ENCODE assay signal across 27 mouse cellular contexts in the genomic region with DNA sequence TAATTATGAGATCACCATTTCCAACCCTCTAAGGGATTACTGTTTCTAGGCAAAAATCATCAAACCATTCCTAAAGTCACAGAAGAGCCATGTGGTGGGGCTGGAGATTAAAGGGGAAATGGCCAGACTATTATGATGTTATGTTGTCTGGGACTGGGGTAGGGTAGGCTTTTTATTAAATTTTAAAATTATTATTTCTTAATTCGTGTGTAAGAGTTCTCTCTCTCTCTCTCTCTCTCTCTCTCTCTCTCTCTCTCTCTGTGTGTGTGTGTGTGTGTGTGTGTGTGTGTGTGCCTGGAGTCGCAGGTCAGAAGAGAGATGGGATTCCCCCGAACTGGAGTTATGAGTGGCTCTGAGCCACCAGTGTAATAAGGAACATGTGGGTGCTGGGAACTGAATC. TPM values are rescaled to one million over a fixed set of nuclear protein-coding genes. Genes with fewer than 3 reads are reported as not detected.
DNase-seq lines count a peak whose midpoint lies in the region; ATAC-seq and TF ChIP-seq lines count a peak whose summit lies in the region.
"Had no signal": no experiment of that assay in that cellular context is flagged by ENCODE, and none has a peak within 500 bp of the region (broad histone marks: within the 10 kb centered on the region; RNA-seq: fewer than 3 reads in every experiment).

Prss43 (plus strand) TSS at position 301 of the 400 bp plus-strand sequence.

- dilution Hi-C loops in CH12.LX (cut with MboI; ENCODE audit: extremely low pct_ligation_motif_present, extremely low pct_unique_long_range_greater_than_20kb, low sequenced_read_pairs), result no loop called here

- no peak within 1 kb of the TSS for H3K4me3 ChIP-seq in heart, embryonic 11.5 days (ENCODE audit: low read depth, low read length)
- H3K4me3 ChIP-seq in heart, postnatal 0 days (ENCODE audit: low read depth, low read length), result no peak within 1 kb of the TSS
- H3K4me3 ChIP-seq in CH12.LX (replicated peaks in 1 of 3; ENCODE audit: low read depth in 2 of 3, low read length in 2 of 3, poor library complexity in 1 of 3) (no peak within 1 kb of the TSS), E14TG2a.4 (replicated peaks; ENCODE audit: low read length) (peak within 1 kb of the TSS; percentile 50)
- H3K4me3 ChIP-seq in lung, adult 2 months (replicated peaks; ENCODE audit: extremely low read depth, low read depth, low read length), result no peak within 1 kb of the TSS
- H3K4me3 ChIP-seq: embryonic facial prominence, embryonic 12.5 days; erythroblast, embryonic 14.5 days; forebrain, embryonic 10.5 days; forebrain, embryonic 12.5 days had no signal

- no peak within 1 kb of the TSS for H3K27ac ChIP-seq in heart, embryonic 11.5 days (ENCODE audit: low read depth, low read length)
- peak within 1 kb of the TSS; percentile 25; the same call in 1 of the 2 replicates for H3K27ac ChIP-seq in heart, postnatal 0 days (ENCODE audit: low read depth)
- no peak within 1 kb of the TSS for H3K27ac ChIP-seq in CH12.LX (ENCODE audit: insufficient read depth, low read depth)
- H3K27ac ChIP-seq: embryonic facial prominence, embryonic 12.5 days; forebrain, embryonic 10.5 days; forebrain, embryonic 12.5 days had no signal

- peak; percentile 16 for DNase-seq in heart, adult 8-10 months (ENCODE audit: low spot score)
- peak; percentile 18 for DNase-seq in heart, postnatal 0 days (ENCODE audit: low spot score)
- no peak for DNase-seq in heart, postnatal 14 days
- no peak for DNase-seq in CH12.LX (ENCODE audit: extremely low read depth)
- DNase-seq in lung, adult 2 months, result no peak
- DNase-seq in cerebellum, postnatal 36 days, result no peak
- DNase-seq: adrenal gland, adult 2 months; adrenal gland, postnatal 10 days; adrenal gland, postnatal 25 days; cerebellum, adult 11-12 months; cerebellum, adult 2 months; cerebellum, adult 9-10 months; cerebellum, postnatal 25 days; embryo, embryonic 11 days had no signal

- no peak for TF ChIP-seq RAD21 in CH12.LX (IDR thresholded peaks at IDR 0.05; ENCODE audit: low read depth, low read length)

- H3K27me3 ChIP-seq in heart, embryonic 11.5 days (ENCODE audit: control insufficient read depth, insufficient read depth, low read length), result peaks cover 3% of the 10 kb centered on the region; the same call in 1 of the 2 replicates
- H3K27me3 ChIP-seq in heart, postnatal 0 days (ENCODE audit: control insufficient read depth, insufficient read depth, low read length), result no peaks in the 10 kb centered on the region
- H3K27me3 ChIP-seq in CH12.LX (replicated peaks) (peaks cover 4% of the 10 kb centered on the region), E14TG2a.4 (ENCODE audit: insufficient read depth, low read length) (peaks cover 68% of the 10 kb centered on the region)
- H3K27me3 ChIP-seq: forebrain, embryonic 12.5 days had no signal

- in situ Hi-C loops in CH12.LX (cut with MboI; ENCODE audit: low pct_ligation_motif_present, low pct_unique_long_range_greater_than_20kb, low sequenced_read_pairs), result no loop called here

- no peak for TF ChIP-seq POLR2A in CH12.LX (IDR thresholded peaks at IDR 0.05; ENCODE audit: low read depth, low read length)
- no peak for TF ChIP-seq POLR2A in lung, adult 2 months (IDR thresholded peaks at IDR 0.05; ENCODE audit: borderline replicate concordance, extremely low read depth, low read depth, low read length)

- intact Hi-C loops in heart, postnatal 14 days (cut with DNase I), result no loop called here

- no peaks in the 10 kb centered on the region for H3K9me3 ChIP-seq in heart, embryonic 11.5 days (replicated peaks; ENCODE audit: control insufficient read depth, low read length)
- no peaks in the 10 kb centered on the region for H3K9me3 ChIP-seq in heart, postnatal 0 days (replicated peaks; ENCODE audit: control insufficient read depth, low read length)
- H3K9me3 ChIP-seq in CH12.LX (replicated peaks; ENCODE audit: low read length) (no peaks in the 10 kb centered on the region), E14TG2a.4 (ENCODE audit: low read length) (no peaks in the 10 kb centered on the region)
- H3K9me3 ChIP-seq: embryonic facial prominence, embryonic 12.5 days; forebrain, embryonic 10.5 days; forebrain, embryonic 12.5 days had no signal

- TF ChIP-seq CTCF in heart, postnatal 0 days (IDR thresholded peaks at IDR 0.05; ENCODE audit: low read depth), result no peak
- no peak for TF ChIP-seq CTCF in CH12.LX (conservative IDR thresholded peaks at IDR 0.05 in 1 of 2, IDR thresholded peaks at IDR 0.05 in 1 of 2; ENCODE audit: low read depth in 2 of 2, low read length in 2 of 2)
- no peak for TF ChIP-seq CTCF in E14TG2a.4 (conservative IDR thresholded peaks at IDR 0.05; ENCODE audit: low read length)
- no peak for TF ChIP-seq CTCF in lung, adult 2 months (IDR thresholded peaks at IDR 0.05; ENCODE audit: insufficient read depth, low read length)

- H3K4me2 ChIP-seq in heart, embryonic 11.5 days, result no peak within 1 kb of the TSS
- H3K4me2 ChIP-seq in heart, postnatal 0 days (ENCODE audit: low read depth, low read length), result peak within 1 kb of the TSS; percentile 21; the same call in 1 of the 2 replicates
- H3K4me2 ChIP-seq in CH12.LX (ENCODE audit: insufficient read depth, low read depth, poor library complexity, severe bottlenecking), result peak within 1 kb of the TSS; percentile 41; the same call in 1 of the 2 replicates
- H3K4me2 ChIP-seq: embryonic facial prominence, embryonic 12.5 days; forebrain, embryonic 12.5 days had no signal

- no peaks in the 10 kb centered on the region for H3K36me3 ChIP-seq in heart, embryonic 11.5 days (ENCODE audit: control insufficient read depth, insufficient read depth, low read length)
- no peaks in the 10 kb centered on the region for H3K36me3 ChIP-seq in heart, postnatal 0 days (replicated peaks; ENCODE audit: control insufficient read depth, insufficient read depth, low read length)
- H3K36me3 ChIP-seq in CH12.LX (replicated peaks in 1 of 2; ENCODE audit: control insufficient read depth in 1 of 2, insufficient read depth in 1 of 2, low read length in 1 of 2) (no peaks in the 10 kb centered on the region), E14TG2a.4 (ENCODE audit: insufficient read depth, low read length) (no peaks in the 10 kb centered on the region)
- H3K36me3 ChIP-seq: embryonic facial prominence, embryonic 12.5 days; forebrain, embryonic 10.5 days; forebrain, embryonic 12.5 days had no signal

- H3K9ac ChIP-seq in heart, embryonic 11.5 days (ENCODE audit: low read depth, low read length), result no peak within 1 kb of the TSS
- no peak within 1 kb of the TSS for H3K9ac ChIP-seq in heart, postnatal 0 days (replicated peaks; ENCODE audit: low read depth, low read length)
- peak within 1 kb of the TSS; percentile 30; the same call in 1 of the 2 replicates for H3K9ac ChIP-seq in CH12.LX (ENCODE audit: insufficient read depth, low read depth)
- H3K9ac ChIP-seq: embryonic facial prominence, embryonic 12.5 days; forebrain, embryonic 12.5 days had no signal

- TF ChIP-seq EP300 in heart, postnatal 0 days (IDR thresholded peaks at IDR 0.05; ENCODE audit: low read depth), result no peak
- no peak for TF ChIP-seq EP300 in CH12.LX (IDR thresholded peaks at IDR 0.05; ENCODE audit: low read length)

- 63% methylated on average over 3 of the region's 3 CpGs for WGBS in heart, embryonic 11.5 days (ENCODE audit: insufficient replicate concordance)
- 74% methylated on average over 3 of the region's 3 CpGs for WGBS in heart, postnatal 0 days
- WGBS in lung, adult 2 months, result 69% methylated on average over 3 of the region's 3 CpGs

- H3K79me2 ChIP-seq in CH12.LX (replicated peaks; ENCODE audit: control insufficient read depth, extremely low read depth, insufficient read depth, poor library complexity, severe bottlenecking), result no peaks in the 10 kb centered on the region

- ATAC-seq in heart, embryonic 11.5 days (replicated peaks; ENCODE audit: insufficient number of reproducible peaks, low FRiP score, low TSS enrichment), result no peak
- no peak; the same call in 1 of the 2 replicates for ATAC-seq in heart, postnatal 0 days (ENCODE audit: insufficient read depth, low read depth)
- ATAC-seq: forebrain, embryonic 14.5 days; forebrain, embryonic 16.5 days had no signal

- no peaks in the 10 kb centered on the region for H3K4me1 ChIP-seq in heart, embryonic 11.5 days (ENCODE audit: control insufficient read depth, insufficient read depth, low read length)
- no peaks in the 10 kb centered on the region for H3K4me1 ChIP-seq in heart, postnatal 0 days (ENCODE audit: control insufficient read depth, insufficient read depth)
- H3K4me1 ChIP-seq in CH12.LX (ENCODE audit: control insufficient read depth in 1 of 2, insufficient read depth in 2 of 2) (peaks cover 2 to 12% of the 10 kb centered on the region in 2 experiments; a peak in 3 of 4 replicates), E14TG2a.4 (replicated peaks; ENCODE audit: low read depth, low read length) (peaks cover 12% of the 10 kb centered on the region)
- H3K4me1 ChIP-seq in lung, adult 2 months (ENCODE audit: control insufficient read depth, insufficient read depth, low read length), result no peaks in the 10 kb centered on the region
- H3K4me1 ChIP-seq: embryonic facial prominence, embryonic 12.5 days; forebrain, embryonic 10.5 days; forebrain, embryonic 12.5 days had no signal

TF ChIP-seq in CH12.LX, 34 proteins besides CTCF, POLR2A, EP300 and RAD21 (continues in another document):
- TF ChIP-seq KAT2A (IDR thresholded peaks at IDR 0.05; ENCODE audit: insufficient replicate concordance, low read length) (no peak), SMC3 (IDR thresholded peaks at IDR 0.05; ENCODE audit: low read depth, low read length) (no peak), ZKSCAN1 (IDR thresholded peaks at IDR 0.05; ENCODE audit: borderline replicate concordance, low read depth, low read length) (no peak), USF2 (conservative IDR thresholded peaks at IDR 0.05; ENCODE audit: low read depth, low read length) (no peak), CHD1 (IDR thresholded peaks at IDR 0.05; ENCODE audit: low read depth, low read length) (no peak), MAFK (IDR thresholded peaks at IDR 0.05; ENCODE audit: insufficient replicate concordance, low read length) (no peak), ZC3H11A (IDR thresholded peaks at IDR 0.05; ENCODE audit: low read depth, low read length) (no peak), POLR2AphosphoS2 (IDR thresholded peaks at IDR 0.05; ENCODE audit: low read depth, low read length) (no peak), CHD2 (IDR thresholded peaks at IDR 0.05; ENCODE audit: low read length) (no peak), ELF1 (IDR thresholded peaks at IDR 0.05; ENCODE audit: low read depth, low read length) (no peak), MEF2A (IDR thresholded peaks at IDR 0.05; ENCODE audit: borderline replicate concordance, low read depth, low read length) (no peak)

RNA-seq across cellular contexts. Expression of gene Prss43, which starts in this region (rescaled TPM):
- total RNA-seq in heart, adult 8-10 months (2022), result not detected
- polyA plus RNA-seq in heart, embryonic 11.5 days (2014; fragmentation: Nextera tagmentation; extraction: Ambion mirVana), result not detected in 2 replicates
- not detected in 2 replicates for total RNA-seq in heart, postnatal 0 days (2014; rRNA removed; ENCODE audit: low replicate concordance)
- polyA plus RNA-seq in heart, postnatal 0 days (2015; fragmentation: Nextera tagmentation; extraction: Ambion mirVana), result 0.04 TPM in 1 of 2 replicates, not detected in the other
- not detected for total RNA-seq in heart, postnatal 14 days (2021)
- total RNA-seq in CH12.LX (2012; rRNA removed) (not detected in 2 replicates), CH12.LX (2014; rRNA removed) (not detected in 2 replicates)
- polyA plus RNA-seq in CH12.LX (2012; ENCODE audit: insufficient read length, low read depth), result not detected in 2 replicates
- polyA plus RNA-seq in lung, adult 2 months (2012; rRNA removed), result not detected in 2 replicates
- total RNA-seq: adrenal gland, adult 2 months; adrenal gland, postnatal 10 days; adrenal gland, postnatal 25 days; adrenal gland, postnatal 4 days; common myeloid progenitor, adult 5-6 weeks; MEL had no signal
- polyA plus RNA-seq: adrenal gland, adult 2 months; C2C12; embryonic facial prominence, embryonic 12.5 days; embryonic facial prominence, embryonic 14.5 days; erythroblast, embryonic 14.5 days; forebrain, embryonic 10.5 days; forebrain, embryonic 12.5 days; forebrain, embryonic 14.5 days; forebrain, embryonic 16.5 days had no signal

Comparison
In these comparisons a context has a peak if more than half of its experiments do, and no peak if none do; other contexts are left out.
1. Peak in DNase-seq in heart, adult 8-10 months; RNA of the gene not detected or under 1 TPM.
2. Peak in DNase-seq, H3K27ac ChIP-seq and H3K4me2 ChIP-seq in heart, postnatal 0 days; RNA of the gene not detected or under 1 TPM.